Mouse (Mus musculus): ENCODE results near the gene Adamtsl4.

DNA sequence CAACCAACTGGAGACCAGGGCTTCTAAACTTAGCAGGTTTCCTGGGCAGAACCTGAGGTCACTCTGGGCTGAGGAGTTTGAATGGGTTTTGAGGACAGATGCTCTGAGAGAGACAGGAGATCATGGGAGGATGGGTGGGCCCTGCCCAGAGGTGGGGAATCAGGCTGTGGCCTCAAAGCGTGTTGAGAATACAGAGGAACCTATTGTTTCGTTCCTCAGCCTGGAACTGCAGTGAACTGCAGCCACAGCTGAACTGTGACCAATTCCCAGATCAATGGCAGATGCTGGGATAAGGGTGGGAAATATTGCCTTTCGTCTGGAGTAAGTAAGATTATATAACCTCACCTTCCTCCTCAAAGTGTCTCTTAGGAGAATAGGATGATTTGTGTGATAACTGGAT is 8.1 kb upstream of the Adamtsl4 start:
- no peak for TF ChIP-seq CTCF (IDR thresholded peaks at IDR 0.05; ENCODE audit: insufficient read depth, low read depth, low read length)
- no peak for TF ChIP-seq POLR2A (IDR thresholded peaks at IDR 0.05; ENCODE audit: insufficient read depth, low read depth, low read length)

All from olfactory bulb, adult 2 months (tissue).